Mouse (Mus musculus) embryonic facial prominence, embryonic 10.5 days (tissue): ENCODE results near the gene Gm21972. TPM values are rescaled to one million over a fixed set of nuclear protein-coding genes. Genes with fewer than 3 reads are reported as not detected.

ENCODE experiments used
- DNase-seq: peaks from one replicate; pipeline ENCODE4 v3.0.0-alpha.2; 2017; ENCODE audit warnings: low spot score
- H3K27ac ChIP-seq: fragments of 300-500 bp; sonication (generic); replicated peaks from 2 replicates; pipeline ENCODE4 v1.5.1; 2016; ENCODE audit warnings: mild to moderate bottlenecking
- H3K27me3 ChIP-seq: fragments of 300-500 bp; sonication (generic); replicated peaks from 2 replicates; pipeline ENCODE4 v1.6.1; 2016; ENCODE audit warnings: low read depth, mild to moderate bottlenecking; ENCODE audit not compliant: poor library complexity, severe bottlenecking
- H3K36me3 ChIP-seq: fragments of 300-500 bp; sonication (generic); replicated peaks from 2 replicates; pipeline ENCODE4 v1.6.1; 2016; ENCODE audit warnings: mild to moderate bottlenecking, moderate library complexity
- H3K4me1 ChIP-seq: fragments of 300-500 bp; sonication (generic); 2 replicates; pipeline ENCODE4 v1.6.1; 2016
- H3K4me3 ChIP-seq: fragments of 300-500 bp; sonication (generic); 2 replicates; pipeline ENCODE4 v1.5.1; 2016; ENCODE audit warnings: mild to moderate bottlenecking, moderate library complexity
- H3K9me3 ChIP-seq: fragments of 300-500 bp; sonication (generic); 2 replicates; pipeline ENCODE4 v1.6.1; 2016; ENCODE audit warnings: mild to moderate bottlenecking
- WGBS: fragments of 180-500 bp; shearing (Covaris S2); methylation state at CpG from one replicate; pipeline ENCODE4 v1.1.7; 2016; 5-methylcytosine and 5-hydroxymethylcytosine counted together
- polyA plus RNA-seq: library from polyadenylated mRNA; unstranded; fragments of >200 nt; fragmentation: Nextera tagmentation; extraction: Ambion mirVana; gene quantifications from 2 replicates; pipeline ENCODE4 v1.2.1, GENCODE M21; 2016

Gm21972 gene
- polyA plus RNA-seq, 1 experiment from 2014 or later = not detected

GRCm38 (mm10) chr1:86178462-86179253 is 45.2 kb downstream of the Gm21972 start:
- DNase-seq = peak; percentile 86
- peaks cover 56% of the 10 kb centered on the region for H3K36me3 ChIP-seq
- no peak overlapping the region for H3K27ac ChIP-seq
- no peaks in the 10 kb centered on the region for H3K9me3 ChIP-seq
- WGBS = 48% methylated on average over 7 of the region's 7 CpGs
- no peak overlapping the region for H3K4me3 ChIP-seq
- H3K4me1 ChIP-seq = no peaks in the 10 kb centered on the region
- H3K27me3 ChIP-seq = no peaks in the 10 kb centered on the region

GRCm38 (mm10) chr1:86182004-86182709 is 48.7 kb downstream of the Gm21972 start:
- Histone ChIP-seq H3K4me1 (no peaks in the 10 kb centered on the region), H3K27ac (no peak overlapping the region), H3K36me3 (peaks cover 26% of the 10 kb centered on the region), H3K27me3 (no peaks in the 10 kb centered on the region), H3K9me3 (no peaks in the 10 kb centered on the region), H3K4me3 (no peak overlapping the region)
- no peak for DNase-seq
- WGBS = 87% methylated on average over 5 of the region's 5 CpGs

- Histone ChIP-seq H3K36me3 (peaks cover 11% of the 10 kb centered on the region), H3K27ac (no peak overlapping the region), H3K9me3 (no peaks in the 10 kb centered on the region), H3K27me3 (no peaks in the 10 kb centered on the region), H3K4me1 (no peaks in the 10 kb centered on the region), H3K4me3 (no peak overlapping the region)
- 94% methylated on average over 4 of the region's 4 CpGs for WGBS
- no peak for DNase-seq
These were observed 50.3 kb downstream of the Gm21972 start for GRCm38 (mm10) chr1:86183577-86184263.

GRCm38 (mm10) chr1:86186762-86187161 is 53.3 kb downstream of the Gm21972 start:
- WGBS = 92% methylated on average over 7 of the region's 7 CpGs
- H3K4me1 ChIP-seq = no peaks in the 10 kb centered on the region
- H3K36me3 ChIP-seq = peaks cover 25% of the 10 kb centered on the region
- H3K27me3 ChIP-seq = no peaks in the 10 kb centered on the region
- no peak for DNase-seq
- no peak overlapping the region for H3K4me3 ChIP-seq
- no peak overlapping the region for H3K27ac ChIP-seq
- no peaks in the 10 kb centered on the region for H3K9me3 ChIP-seq

- no peak overlapping the region for H3K27ac ChIP-seq
- H3K27me3 ChIP-seq = no peaks in the 10 kb centered on the region
- DNase-seq = no peak
- H3K36me3 ChIP-seq = peaks cover 30% of the 10 kb centered on the region
- no peaks in the 10 kb centered on the region for H3K9me3 ChIP-seq
- H3K4me1 ChIP-seq = no peaks in the 10 kb centered on the region
- WGBS = 75% methylated on average over 2 of the region's 2 CpGs
- no peak overlapping the region for H3K4me3 ChIP-seq
These were observed 54.4 kb downstream of the Gm21972 start for GRCm38 (mm10) chr1:86187856-86188255.

GRCm38 (mm10) chr1:86188271-86188670 is 54.8 kb downstream of the Gm21972 start:
- Histone ChIP-seq H3K27me3 (no peaks in the 10 kb centered on the region), H3K4me1 (no peaks in the 10 kb centered on the region), H3K36me3 (peaks cover 33% of the 10 kb centered on the region), H3K9me3 (no peaks in the 10 kb centered on the region), H3K4me3 (no peak overlapping the region), H3K27ac (no peak overlapping the region)
- no peak for DNase-seq
- WGBS = 83% methylated on average over 2 of the region's 2 CpGs

- H3K36me3 ChIP-seq = peaks cover 39% of the 10 kb centered on the region
- no peaks in the 10 kb centered on the region for H3K4me1 ChIP-seq
- no peak overlapping the region for H3K4me3 ChIP-seq
- DNase-seq = no peak
- H3K27ac ChIP-seq = no peak overlapping the region
- no peaks in the 10 kb centered on the region for H3K27me3 ChIP-seq
- WGBS = 86% methylated on average over 6 of the region's 6 CpGs
- no peaks in the 10 kb centered on the region for H3K9me3 ChIP-seq
These were observed 55.7 kb downstream of the Gm21972 start for GRCm38 (mm10) chr1:86189034-86189702.

GRCm38 (mm10) chr1:86190843-86191242 is 57.4 kb downstream of the Gm21972 start:
- H3K36me3 ChIP-seq = peaks cover 47% of the 10 kb centered on the region
- H3K4me1 ChIP-seq = no peaks in the 10 kb centered on the region
- no peak overlapping the region for H3K4me3 ChIP-seq
- no peaks in the 10 kb centered on the region for H3K9me3 ChIP-seq
- 79% methylated on average over 6 of the region's 6 CpGs for WGBS
- H3K27ac ChIP-seq = no peak overlapping the region
- no peaks in the 10 kb centered on the region for H3K27me3 ChIP-seq
- DNase-seq = no peak

GRCm38 (mm10) chr1:86194044-86194443 is 60.6 kb downstream of the Gm21972 start:
- H3K4me1 ChIP-seq = no peaks in the 10 kb centered on the region
- no peak overlapping the region for H3K27ac ChIP-seq
- no peak overlapping the region for H3K4me3 ChIP-seq
- no peak for DNase-seq
- no peaks in the 10 kb centered on the region for H3K27me3 ChIP-seq
- 84% methylated on average over 7 of the region's 7 CpGs for WGBS
- H3K36me3 ChIP-seq = peaks cover 72% of the 10 kb centered on the region
- H3K9me3 ChIP-seq = no peaks in the 10 kb centered on the region

- Histone ChIP-seq H3K4me3 (no peak overlapping the region), H3K27me3 (no peaks in the 10 kb centered on the region), H3K27ac (no peak overlapping the region), H3K9me3 (no peaks in the 10 kb centered on the region), H3K4me1 (no peaks in the 10 kb centered on the region), H3K36me3 (peaks cover 84% of the 10 kb centered on the region)
- DNase-seq = no peak
- 91% methylated on average over 6 of the region's 6 CpGs for WGBS
These were observed 64.8 kb downstream of the Gm21972 start for GRCm38 (mm10) chr1:86198276-86198675.

- Histone ChIP-seq H3K27me3 (no peaks in the 10 kb centered on the region), H3K4me1 (no peaks in the 10 kb centered on the region), H3K36me3 (peaks cover 88% of the 10 kb centered on the region), H3K4me3 (no peak overlapping the region), H3K9me3 (no peaks in the 10 kb centered on the region), H3K27ac (no peak overlapping the region)
- DNase-seq = no peak
- WGBS = 87% methylated on average over 5 of the region's 5 CpGs
These were observed 65.6 kb downstream of the Gm21972 start for GRCm38 (mm10) chr1:86199026-86199425.

- Histone ChIP-seq H3K27ac (no peak overlapping the region), H3K9me3 (no peaks in the 10 kb centered on the region), H3K4me3 (no peak overlapping the region), H3K4me1 (no peaks in the 10 kb centered on the region), H3K36me3 (peaks cover 94% of the 10 kb centered on the region), H3K27me3 (no peaks in the 10 kb centered on the region)
- DNase-seq = no peak
These were observed 67.9 kb downstream of the Gm21972 start for GRCm38 (mm10) chr1:86201312-86201711.
